ENCODE assay signal across 8 mouse cellular contexts in genomic region chr8:95833435-95833984, GRCm38 (mm10). TPM values are rescaled to one million over a fixed set of nuclear protein-coding genes. Genes with fewer than 3 reads are reported as not detected.
A peak's percentile ranks its signal among the peaks of the same experiment; 100 is the strongest.
DNase-seq lines count a peak whose midpoint lies in the region; ATAC-seq and TF ChIP-seq lines count a peak whose summit lies in the region.

No protein-coding gene starts in this region.

- H3K27ac ChIP-seq in hindbrain, embryonic 12.5 days: no peak overlapping the region

- no peaks in the 10 kb centered on the region for H3K27me3 ChIP-seq in hindbrain, embryonic 12.5 days

- peak overlapping the region; percentile 27 for H3K4me3 ChIP-seq in hindbrain, embryonic 12.5 days

- no peaks in the 10 kb centered on the region for H3K9me3 ChIP-seq in hindbrain, embryonic 12.5 days (replicated peaks)

- H3K36me3 ChIP-seq in hindbrain, embryonic 12.5 days: peaks cover 15% of the 10 kb centered on the region

- TF ChIP-seq CTCF in brain, embryonic 14.5 days (IDR thresholded peaks at IDR 0.05; ENCODE audit: borderline replicate concordance, extremely low read depth, insufficient read depth, insufficient read length): no peak

- 2% methylated on average over 16 of the region's 16 CpGs for WGBS in hindbrain, embryonic 12.5 days

- peak; percentile 97 for DNase-seq in ES-CJ7 (ENCODE audit: low read depth, low spot score)
- DNase-seq in brain, embryonic 14.5 days (ENCODE audit: low read depth): peak; percentile 15
- peak; percentile 75 for DNase-seq in liver
- DNase-seq in retina, postnatal 1 day: peak; percentile 63
- DNase-seq in adipocyte (ENCODE audit: low spot score): no peak
- no peak for DNase-seq in gastrocnemius, postnatal 36 days
- DNase-seq in testis, postnatal 14 days (ENCODE audit: low spot score): no peak

- peak overlapping the region; percentile 38; the same call in 1 of the 2 replicates for H3K9ac ChIP-seq in hindbrain, embryonic 12.5 days

- intact Hi-C loops in gastrocnemius, postnatal 36 days (cut with DNase I): loop anchor here (5.0 to 10.0 kb wide), 2 partner anchors 121 to 229 kb away; no protein-coding TSS in a partner anchor

- peak overlapping the region; percentile 53 for H3K4me2 ChIP-seq in hindbrain, embryonic 12.5 days (replicated peaks)

- no peak for TF ChIP-seq POLR2A in brain, embryonic 14.5 days (IDR thresholded peaks at IDR 0.05; ENCODE audit: borderline replicate concordance, extremely low read depth, insufficient read depth, insufficient read length, poor library complexity, severe bottlenecking)

- peak; percentile 55 for ATAC-seq in hindbrain, embryonic 12.5 days (ENCODE audit: low FRiP score)

- H3K4me1 ChIP-seq in hindbrain, embryonic 12.5 days: peaks cover 10% of the 10 kb centered on the region

RNA-seq across cellular contexts. Expression of gene Sap18b, which starts 8.4 kb away (rescaled TPM):
- polyA plus RNA-seq in brain, embryonic 14.5 days (2012; rRNA removed): 70.2 and 77.9 TPM in 2 replicates
- polyA plus RNA-seq in hindbrain, embryonic 12.5 days (2016; fragmentation: Nextera tagmentation; extraction: Ambion mirVana): 337 and 366 TPM in 2 replicates
- 10 to 100 TPM; 70.0 to 81.8 TPM for total RNA-seq in gastrocnemius, postnatal 36 days (2021)

RNA-seq across cellular contexts. Expression of gene Slc38a7, which starts 19.8 kb away (rescaled TPM):
- 36.1 and 38.0 TPM in 2 replicates for polyA plus RNA-seq in brain, embryonic 14.5 days (2012; rRNA removed)
- 20.0 and 20.2 TPM in 2 replicates for polyA plus RNA-seq in hindbrain, embryonic 12.5 days (2016; fragmentation: Nextera tagmentation; extraction: Ambion mirVana)
- 1 to 10 TPM; 5.6 to 6.3 TPM for total RNA-seq in gastrocnemius, postnatal 36 days (2021)

RNA-seq across cellular contexts. Expression of gene Cnot1, which starts 26.2 kb away (rescaled TPM):
- 95.3 and 115 TPM in 2 replicates for polyA plus RNA-seq in brain, embryonic 14.5 days (2012; rRNA removed)
- 85.0 and 90.5 TPM in 2 replicates for polyA plus RNA-seq in hindbrain, embryonic 12.5 days (2016; fragmentation: Nextera tagmentation; extraction: Ambion mirVana)
- total RNA-seq in gastrocnemius, postnatal 36 days (2021): 10 to 100 TPM; 59.0 to 63.7 TPM

RNA-seq across cellular contexts. Expression of gene Got2, which starts 54.8 kb away (rescaled TPM):
- polyA plus RNA-seq in brain, embryonic 14.5 days (2012; rRNA removed): 126 and 154 TPM in 2 replicates
- 162 and 164 TPM in 2 replicates for polyA plus RNA-seq in hindbrain, embryonic 12.5 days (2016; fragmentation: Nextera tagmentation; extraction: Ambion mirVana)
- 100 to 1,000 TPM; 411 to 437 TPM for total RNA-seq in gastrocnemius, postnatal 36 days (2021)

Comparison
In these comparisons a context has a peak if more than half of its experiments do, and no peak if none do; other contexts are left out.
1. DNase-seq: peak in ES-CJ7 (single experiment), brain, embryonic 14.5 days (single experiment), liver (single experiment) and retina, postnatal 1 day (single experiment); none in adipocyte (single experiment), gastrocnemius, postnatal 36 days (0 of 2) and testis, postnatal 14 days (single experiment).